ENCODE assay signal across 22 mouse cellular contexts in the genomic region with DNA sequence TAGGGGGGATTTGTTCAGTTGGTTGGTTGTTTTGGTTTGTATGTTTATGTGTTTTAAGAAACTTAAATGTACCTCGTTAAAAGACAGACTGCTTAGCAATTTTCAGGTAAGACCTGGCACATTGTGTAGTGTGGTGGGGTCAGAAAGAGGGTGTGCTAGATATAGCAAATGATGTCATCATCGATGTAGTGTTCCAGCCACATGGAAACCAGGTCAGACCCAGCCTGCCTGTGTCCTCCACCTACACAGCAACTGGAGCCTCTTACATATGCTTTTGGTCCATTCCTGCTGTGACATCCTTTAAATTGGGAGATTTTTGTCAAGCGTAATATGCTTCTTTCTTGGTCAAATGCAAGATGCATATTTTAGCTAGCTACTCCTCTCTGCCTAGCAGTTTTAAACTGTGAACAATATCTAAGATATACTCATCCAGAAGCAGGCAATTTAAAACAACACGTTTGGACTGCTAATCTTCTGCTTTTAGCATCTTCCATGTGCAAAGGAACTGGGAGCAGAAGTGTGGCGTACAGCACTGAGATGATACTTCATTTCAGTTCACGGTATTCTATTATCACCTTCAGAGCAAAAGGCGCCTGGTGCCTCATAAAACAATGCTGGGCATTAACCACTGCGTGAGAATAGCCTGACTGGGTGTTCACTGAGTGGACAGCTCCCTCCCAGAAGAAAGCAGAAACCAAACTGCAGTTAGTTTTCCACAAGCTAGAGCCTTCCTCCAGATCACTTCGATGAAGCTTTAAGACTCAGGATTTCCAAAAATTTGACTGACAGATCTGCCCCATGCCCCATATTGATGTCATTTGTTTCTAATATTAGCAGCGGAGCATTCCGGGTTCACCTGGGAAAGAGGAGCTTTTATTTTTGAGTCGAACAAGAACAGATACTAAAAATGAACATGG.
A peak's percentile ranks its signal among the peaks of the same experiment; 100 is the strongest.
DNase-seq lines count a peak whose midpoint lies in the region; ATAC-seq and TF ChIP-seq lines count a peak whose summit lies in the region.
"Had no signal": no experiment of that assay in that cellular context is flagged by ENCODE, and none has a peak within 500 bp of the region (broad histone marks: within the 10 kb centered on the region; RNA-seq: fewer than 3 reads in every experiment).

No protein-coding gene starts in this region.

- no peak overlapping the region for H3K9ac ChIP-seq in heart, embryonic 13.5 days
- no peak overlapping the region for H3K9ac ChIP-seq in hindbrain, postnatal 0 days (replicated peaks; ENCODE audit: low read length)
- H3K9ac ChIP-seq: embryonic facial prominence, embryonic 15.5 days; limb, embryonic 13.5 days; liver, embryonic 14.5 days; midbrain, embryonic 15.5 days had no signal

- WGBS in heart, embryonic 13.5 days = 51% methylated on average over 12 of the region's 12 CpGs
- 22% methylated on average over 12 of the region's 12 CpGs for WGBS in cerebellum, adult 2 months
- 87% methylated on average over 12 of the region's 12 CpGs for WGBS in hindbrain, postnatal 0 days

- H3K27me3 ChIP-seq in heart, embryonic 13.5 days (replicated peaks) = no peaks in the 10 kb centered on the region
- no peaks in the 10 kb centered on the region for H3K27me3 ChIP-seq in cerebellum, adult 2 months (ENCODE audit: control insufficient read depth, insufficient read depth, low read length)
- no peaks in the 10 kb centered on the region for H3K27me3 ChIP-seq in hindbrain, postnatal 0 days (ENCODE audit: insufficient read depth, low read length)
- H3K27me3 ChIP-seq: embryonic facial prominence, embryonic 15.5 days; limb, embryonic 13.5 days; midbrain, embryonic 15.5 days had no signal

- peak overlapping the region; percentile 12; the same call in 1 of the 2 replicates for H3K4me2 ChIP-seq in heart, embryonic 13.5 days
- no peak overlapping the region for H3K4me2 ChIP-seq in hindbrain, postnatal 0 days (ENCODE audit: low read depth, low read length)
- H3K4me2 ChIP-seq: embryonic facial prominence, embryonic 15.5 days; limb, embryonic 13.5 days; midbrain, embryonic 15.5 days had no signal

- H3K4me3 ChIP-seq in heart, embryonic 13.5 days = no peak overlapping the region
- H3K4me3 ChIP-seq in cerebellum, adult 2 months (replicated peaks; ENCODE audit: insufficient read depth, low read depth, low read length) = no peak overlapping the region
- no peak overlapping the region for H3K4me3 ChIP-seq in hindbrain, postnatal 0 days (ENCODE audit: low read length)
- H3K4me3 ChIP-seq: embryonic facial prominence, embryonic 15.5 days; gastrocnemius, adult 2 months; heart, adult 2 months; hindbrain, embryonic 10.5 days; limb, embryonic 13.5 days; midbrain, embryonic 15.5 days had no signal

- ATAC-seq in heart, embryonic 13.5 days (ENCODE audit: extremely low read depth, insufficient number of reproducible peaks, low FRiP score, low TSS enrichment) = no peak
- ATAC-seq in hindbrain, postnatal 0 days = no peak
- ATAC-seq: activated CD4-positive, CD25-positive, alpha-beta regulatory T cell, adult 4 months; midbrain, embryonic 15.5 days; Patski had no signal

- peaks cover 10% of the 10 kb centered on the region; the same call in 1 of the 2 replicates for H3K4me1 ChIP-seq in heart, embryonic 13.5 days
- H3K4me1 ChIP-seq in cerebellum, adult 2 months (ENCODE audit: control insufficient read depth, insufficient read depth, low read length) = peaks cover 12% of the 10 kb centered on the region
- H3K4me1 ChIP-seq in hindbrain, postnatal 0 days (ENCODE audit: insufficient read depth, low read length) = no peaks in the 10 kb centered on the region
- H3K4me1 ChIP-seq: embryonic facial prominence, embryonic 15.5 days; hindbrain, embryonic 10.5 days; limb, embryonic 13.5 days; midbrain, embryonic 15.5 days had no signal

- intact Hi-C loops in heart, postnatal 25 days (cut with DNase I) = no loop called here
- intact Hi-C loops in left cerebral cortex, postnatal 25 days (cut with DNase I) = loop anchor here (1.0 kb wide), 1 partner anchor 146 kb away; no protein-coding TSS in a partner anchor

- TF ChIP-seq POLR2A in cerebellum, adult 2 months (IDR thresholded peaks at IDR 0.05; ENCODE audit: borderline replicate concordance, insufficient read depth, low read length) = peak; percentile 26; the same call in 1 of the 2 replicates

- H3K27ac ChIP-seq in heart, embryonic 13.5 days (replicated peaks) = no peak overlapping the region
- peak overlapping the region; percentile 98 for H3K27ac ChIP-seq in cerebellum, adult 2 months (ENCODE audit: insufficient read depth, low read length)
- H3K27ac ChIP-seq in hindbrain, postnatal 0 days = no peak overlapping the region
- H3K27ac ChIP-seq: embryonic facial prominence, embryonic 15.5 days; gastrocnemius, adult 2 months; heart, adult 2 months; hindbrain, embryonic 10.5 days; limb, embryonic 13.5 days; liver, embryonic 14.5 days; midbrain, embryonic 15.5 days had no signal

- H3K36me3 ChIP-seq in heart, embryonic 13.5 days = no peaks in the 10 kb centered on the region
- no peaks in the 10 kb centered on the region for H3K36me3 ChIP-seq in hindbrain, postnatal 0 days (ENCODE audit: insufficient read depth, low read length)
- H3K36me3 ChIP-seq: embryonic facial prominence, embryonic 15.5 days; hindbrain, embryonic 10.5 days; limb, embryonic 13.5 days; midbrain, embryonic 15.5 days had no signal

- H3K9me3 ChIP-seq in heart, embryonic 13.5 days = no peaks in the 10 kb centered on the region
- H3K9me3 ChIP-seq in hindbrain, postnatal 0 days (ENCODE audit: low read length) = no peaks in the 10 kb centered on the region
- H3K9me3 ChIP-seq: embryonic facial prominence, embryonic 15.5 days; hindbrain, embryonic 10.5 days; limb, embryonic 13.5 days; midbrain, embryonic 15.5 days had no signal

- TF ChIP-seq CTCF in cerebellum, adult 2 months (IDR thresholded peaks at IDR 0.05; ENCODE audit: borderline replicate concordance, insufficient read depth, low read depth, low read length) = no peak
- TF ChIP-seq CTCF in hindbrain, postnatal 0 days (IDR thresholded peaks at IDR 0.05; ENCODE audit: low read depth) = no peak

- no peak for DNase-seq in heart, postnatal 25 days (ENCODE audit: low spot score)
- peak; percentile 25 to 32 for DNase-seq in left cerebral cortex, adult 9 months (ENCODE audit: low spot score in 2 of 2)
- DNase-seq in left cerebral cortex, adult 11 months (ENCODE audit: low spot score) = no peak
- DNase-seq in cerebellum, adult 2 months = peak; percentile 57 to 84
- DNase-seq in left cerebral cortex, postnatal 25 days (ENCODE audit: low spot score in 2 of 2) = peak; percentile 34 to 82
- DNase-seq in hindbrain, postnatal 0 days (ENCODE audit: low spot score) = no peak
- no peak for DNase-seq in adrenal gland, adult 2 months
- DNase-seq: adrenal gland, postnatal 25 days; gastrocnemius, adult 2 months; heart, adult 2 months; kidney, adult 9 months; kidney, postnatal 36 days; retina, postnatal 1 day; thymus, postnatal 14 days had no signal

Comparison
In these comparisons a context has a peak if more than half of its experiments do, and no peak if none do; other contexts are left out.
1. DNase-seq: peak in left cerebral cortex, adult 9 months (2 of 2), cerebellum, adult 2 months (2 of 2) and left cerebral cortex, postnatal 25 days (2 of 2); none in heart, postnatal 25 days (single experiment), left cerebral cortex, adult 11 months (single experiment), hindbrain, postnatal 0 days (single experiment) and adrenal gland, adult 2 months (single experiment).